Mouse (Mus musculus) midbrain, postnatal 0 days (tissue): Measurements from ENCODE around the gene Phkb. TPM values are rescaled to one million over a fixed set of nuclear protein-coding genes. Genes with fewer than 3 reads are reported as not detected.
"Not testable (repeated sequence)": the region's sequence is repeated elsewhere in the genome, so short reads cannot be mapped to it uniquely, and the experiment has no call there.

Experiments used
- ATAC-seq: fragments of 200-750 bp; cut with Nextera tagmentation; 2 replicates; pipeline ENCODE4 v1.8.0; 2017; ENCODE audit warnings: moderate number of reproducible peaks, mild to moderate bottlenecking, moderate TSS enrichment, moderate library complexity; ENCODE audit not compliant: low FRiP score
- DNase-seq: peaks from one replicate; pipeline ENCODE4 v3.0.0-alpha.2; 2015; ENCODE audit warnings: low spot score
- H3K27ac ChIP-seq: fragments of 300-500 bp; sonication (generic); 2 replicates; pipeline ENCODE4 v1.5.1; 2014; ENCODE audit warnings: low read depth, mild to moderate bottlenecking, low read length, mixed read lengths
- H3K27me3 ChIP-seq: fragments of 300-500 bp; sonication (generic); 2 replicates; pipeline ENCODE4 v1.6.1; 2014; ENCODE audit warnings: low read length, control low read depth, mixed read lengths; ENCODE audit not compliant: insufficient read depth
- H3K36me3 ChIP-seq: fragments of 300-500 bp; sonication (generic); 2 replicates; pipeline ENCODE4 v1.6.1; 2014; ENCODE audit warnings: low read length, control low read depth, mixed read lengths; ENCODE audit not compliant: insufficient read depth
- H3K4me1 ChIP-seq: fragments of 300-500 bp; sonication (generic); 2 replicates; pipeline ENCODE4 v1.6.1; 2014; ENCODE audit warnings: mild to moderate bottlenecking, control low read depth, antibody characterized with exemption, low read length, mixed read lengths; ENCODE audit not compliant: insufficient read depth
- H3K4me2 ChIP-seq: fragments of 300-500 bp; sonication (generic); 2 replicates; pipeline ENCODE4 v1.6.1; 2014; ENCODE audit warnings: low read depth, mild to moderate bottlenecking, low read length, mixed read lengths; ENCODE audit not compliant: poor library complexity, severe bottlenecking
- H3K4me3 ChIP-seq: fragments of 300-500 bp; sonication (generic); 2 replicates; pipeline ENCODE4 v1.5.1; 2014; ENCODE audit warnings: low read depth, mild to moderate bottlenecking, low read length, moderate library complexity
- H3K9ac ChIP-seq: fragments of 300-500 bp; sonication (generic); replicated peaks from 2 replicates; pipeline ENCODE4 v1.6.1; 2014; ENCODE audit warnings: mild to moderate bottlenecking, low read length, moderate library complexity, mixed read lengths; ENCODE audit not compliant: poor library complexity, severe bottlenecking
- H3K9me3 ChIP-seq: fragments of 300-500 bp; sonication (generic); 2 replicates; pipeline ENCODE4 v1.6.1; 2016; ENCODE audit warnings: low read length, control low read depth
- CTCF ChIP-seq: IDR thresholded peaks from 2 replicates; pipeline ENCODE4 v1.5.1; 2016; ENCODE audit warnings: antibody characterized with exemption, mild to moderate bottlenecking
- WGBS: fragments of 180-500 bp; shearing (Covaris S2); extraction: QIAGEN DNeasy Blood & Tissue Kit; methylation state at CpG from one replicate; pipeline ENCODE4 v1.1.7; 2014; 5-methylcytosine and 5-hydroxymethylcytosine counted together
- polyA plus RNA-seq: library from polyadenylated mRNA; unstranded; fragments of >200 nt; fragmentation: Nextera tagmentation; extraction: Ambion mirVana; gene quantifications from 2 replicates; pipeline ENCODE4 v1.2.1, GENCODE M21; 2015
- total RNA-seq: library from RNA; depleted of rRNA; stranded (reverse); fragments of >200 nt; gene quantifications from 2 replicates; pipeline ENCODE4 v1.2.3, GENCODE M21; 2014; rRNA removed

Phkb gene
- total RNA-seq (32.3 and 37.2 TPM in 2 replicates), polyA plus RNA-seq (20.1 and 22.2 TPM in 2 replicates)

DNA sequence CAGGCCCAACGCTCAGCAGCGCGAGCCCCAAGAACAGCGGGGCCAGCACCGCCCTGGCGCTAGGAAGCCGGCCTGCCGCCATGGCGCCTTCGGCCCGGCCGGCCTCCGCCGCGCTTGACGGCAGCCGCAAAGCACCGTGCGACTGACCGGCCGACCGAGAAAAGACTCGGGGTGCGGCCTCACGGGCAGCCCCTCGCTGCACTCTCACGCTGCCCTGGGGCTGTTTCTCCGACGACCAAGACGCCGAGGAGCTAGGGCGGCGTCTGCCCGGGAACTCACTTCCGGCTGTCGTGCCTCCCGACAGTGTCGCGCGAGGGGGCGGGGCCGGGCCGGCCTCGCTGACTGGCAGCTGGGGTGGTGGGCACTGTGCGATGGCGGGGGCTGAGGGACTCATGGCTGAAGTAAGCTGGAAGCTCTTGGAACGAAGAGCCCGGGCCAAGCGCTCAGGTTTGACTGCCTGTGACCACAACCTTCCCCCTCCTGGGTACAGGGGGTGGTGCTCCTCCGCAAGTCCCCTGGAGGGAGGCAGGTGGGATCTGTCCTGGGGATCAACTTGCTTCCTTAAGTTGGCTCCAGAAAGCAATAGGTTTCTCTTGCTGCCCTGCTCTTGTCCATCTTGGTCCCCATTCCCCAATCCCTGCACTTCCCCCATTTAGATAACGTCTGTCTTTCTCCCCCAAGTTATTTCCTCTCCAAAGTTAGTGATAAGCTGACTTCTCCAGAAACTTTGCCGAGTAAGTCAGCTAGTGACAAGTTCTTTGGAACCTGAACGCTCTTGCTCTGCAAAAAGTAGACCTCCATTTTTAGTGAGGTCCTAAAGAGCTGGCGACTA is at the start of gene Phkb, which contains the start of gene Itfg1:
Gene Phkb (plus strand): TSS at position 303 of the 832 bp plus-strand sequence.
Gene Itfg1 (minus strand): TSS at position 265 of the 832 bp plus-strand sequence.
- ATAC-seq (peak; percentile 98), DNase-seq (peak; percentile 92)
- WGBS: under 1% methylated on average over 52 of the region's 54 CpGs
- peaks cover 7% of the 10 kb centered on the region for H3K4me1 ChIP-seq
- H3K9me3 ChIP-seq: no peaks in the 10 kb centered on the region
- no peaks in the 10 kb centered on the region for H3K27me3 ChIP-seq
- H3K4me3 ChIP-seq: peak within 1 kb of the TSS; percentile 91
- H3K27ac ChIP-seq: peak within 1 kb of the TSS; percentile 96
- 0 out of 2 replicates have a peak, but pooled peaks have one; percentile 1 for TF ChIP-seq CTCF
- H3K36me3 ChIP-seq: no peaks in the 10 kb centered on the region
- H3K4me2 ChIP-seq: peak within 1 kb of the TSS; percentile 77
- H3K9ac ChIP-seq: peak within 1 kb of the TSS; percentile 96

DNA sequence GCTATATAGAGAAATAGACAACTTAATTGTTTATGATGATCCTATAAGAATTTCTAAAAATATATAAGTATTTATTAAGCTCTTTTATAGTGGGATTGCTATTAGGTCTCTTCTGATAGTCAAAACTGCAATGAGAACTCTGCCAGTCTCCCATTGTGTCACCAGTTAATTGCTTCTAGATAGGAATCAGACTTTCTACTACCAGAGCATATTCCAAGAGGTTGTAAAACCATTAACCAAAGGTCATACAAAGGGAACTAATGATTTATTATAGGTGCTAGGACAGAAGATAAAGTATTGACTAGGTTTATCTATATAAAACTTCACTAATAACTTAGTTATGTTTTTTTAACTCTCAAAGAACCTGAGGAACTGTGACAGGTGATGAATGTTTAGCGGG is 44.4 kb upstream of the Phkb start:
- H3K9ac ChIP-seq, H3K27me3 ChIP-seq, H3K4me1 ChIP-seq, H3K36me3 ChIP-seq, H3K27ac ChIP-seq, H3K4me2 ChIP-seq, H3K9me3 ChIP-seq, H3K4me3 ChIP-seq, ATAC-seq, DNase-seq: not testable (repeated sequence)
- WGBS: 97% methylated on average over 1 of the region's 1 CpGs

GRCm38 (mm10) chr8:85800164-85800563 is 40.6 kb upstream of the Phkb start:
- no peak for ATAC-seq
- 96% methylated on average over 1 of the region's 1 CpGs for WGBS
- Histone ChIP-seq H3K27me3 (no peaks in the 10 kb centered on the region), H3K4me2 (no peak overlapping the region), H3K9ac (no peak overlapping the region), H3K27ac (no peak overlapping the region), H3K4me1 (no peaks in the 10 kb centered on the region), H3K36me3 (0 out of 2 replicates have a peak, but pooled peaks cover 2% of the 10 kb centered on the region), H3K4me3 (no peak overlapping the region), H3K9me3 (no peaks in the 10 kb centered on the region)
- TF ChIP-seq CTCF: no peak
- no peak for DNase-seq

- ATAC-seq (no peak), DNase-seq (no peak)
- WGBS: 82% methylated on average over 1 of the region's 1 CpGs
Observed at GRCm38 (mm10) chr8:85801408-85801807, 39.4 kb upstream of the Phkb start.

DNA sequence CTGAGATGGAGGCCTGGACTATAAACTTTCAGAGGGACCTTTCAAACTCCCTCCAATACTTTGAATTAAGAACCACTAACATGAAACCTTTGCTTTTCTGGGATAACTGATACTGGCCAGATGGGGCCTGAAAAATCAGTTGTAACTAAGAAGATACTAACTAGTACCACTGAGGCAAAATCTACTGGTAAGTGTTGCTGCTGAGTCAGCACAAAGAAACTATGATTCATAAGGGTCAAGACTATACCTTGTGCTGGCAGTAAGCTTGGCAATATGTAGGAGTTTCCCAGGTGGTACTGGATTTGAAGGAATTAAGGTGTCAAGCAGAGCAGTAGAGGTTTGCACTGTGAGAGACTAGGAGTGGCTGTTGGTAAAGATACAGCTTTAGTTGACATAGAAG is 27.1 kb upstream of the Phkb start:
- DNase-seq (no peak), ATAC-seq (no peak)
- H3K27ac ChIP-seq: no peak overlapping the region
- no peaks in the 10 kb centered on the region for H3K9me3 ChIP-seq
- H3K4me2 ChIP-seq: no peak overlapping the region
- H3K4me1 ChIP-seq: no peaks in the 10 kb centered on the region
- TF ChIP-seq CTCF: no peak
- H3K9ac ChIP-seq: no peak overlapping the region
- H3K4me3 ChIP-seq: no peak overlapping the region
- no peaks in the 10 kb centered on the region for H3K27me3 ChIP-seq
- peaks cover 3% of the 10 kb centered on the region; the same call in 1 of the 2 replicates for H3K36me3 ChIP-seq

More at GRCm38 (mm10) chr8:85801408-85801807, 39.4 kb upstream of the Phkb start:
- no peaks in the 10 kb centered on the region for H3K27me3 ChIP-seq
- no peak overlapping the region for H3K9ac ChIP-seq
- H3K36me3 ChIP-seq: 0 out of 2 replicates have a peak, but pooled peaks cover 2% of the 10 kb centered on the region
- no peak overlapping the region for H3K4me2 ChIP-seq
- H3K4me3 ChIP-seq: no peak overlapping the region
- H3K9me3 ChIP-seq: no peaks in the 10 kb centered on the region
- H3K4me1 ChIP-seq: no peaks in the 10 kb centered on the region
- TF ChIP-seq CTCF: no peak
- H3K27ac ChIP-seq: no peak overlapping the region
